Mouse (Mus musculus) megakaryocyte, embryonic 14.5 days (primary cell): ENCODE measurements around the gene Micu1. TPM values are rescaled to one million over a fixed set of nuclear protein-coding genes. Genes with fewer than 3 reads are reported as not detected.
A peak's percentile ranks its signal among the peaks of the same experiment; 100 is the strongest.

Experiments
- H3K27me3 ChIP-seq: replicated peaks from 2 replicates; pipeline ENCODE3; 2012; ENCODE audit warnings: inconsistent platforms
- H3K36me3 ChIP-seq: replicated peaks from 2 replicates; pipeline ENCODE3; 2012; ENCODE audit warnings: low read length, inconsistent platforms, mixed read lengths
- H3K4me1 ChIP-seq: 2 replicates; pipeline ENCODE4 v1.6.1; 2012; ENCODE audit warnings: inconsistent platforms
- H3K4me3 ChIP-seq: replicated peaks from 2 replicates; pipeline ENCODE3; 2012; ENCODE audit warnings: moderate library complexity, mild to moderate bottlenecking, inconsistent platforms
- H3K9me3 ChIP-seq: 2 replicates; pipeline ENCODE4 v1.6.1; 2012; ENCODE audit warnings: inconsistent platforms
- FLI1 ChIP-seq: IDR thresholded peaks from 2 replicates; pipeline ENCODE4 v1.6.1; 2012; ENCODE audit warnings: low read length, inconsistent platforms, mixed read lengths
- GATA1 ChIP-seq: IDR thresholded peaks from 3 replicates; pipeline ENCODE4 v1.6.1; 2012; ENCODE audit warnings: mixed read lengths, low read length, inconsistent platforms, borderline replicate concordance
- polyA plus RNA-seq: library from polyadenylated mRNA; stranded (reverse); fragments of >175 nt; gene quantifications from 2 replicates; pipeline ENCODE4 v1.2.3, GENCODE M21; 2012; ENCODE audit warnings: low replicate concordance; ENCODE audit not compliant: insufficient read depth

The Micu1 gene
- polyA plus RNA-seq, 1 experiment = 100 TPM

- H3K36me3 ChIP-seq = peaks cover 97% of the 10 kb centered on the region
Measured at GRCm38 (mm10) chr10:59844686-59845085, 142.4 kb downstream of the Micu1 start.

GRCm38 (mm10) chr10:59846416-59846815 lies 144.1 kb downstream of the Micu1 start:
- Histone ChIP-seq H3K4me3 (no peak overlapping the region), H3K36me3 (peaks cover 86% of the 10 kb centered on the region), H3K4me1 (peaks cover 82% of the 10 kb centered on the region), H3K27me3 (no peaks in the 10 kb centered on the region), H3K9me3 (no peaks in the 10 kb centered on the region)
- TF ChIP-seq FLI1 = no peak
- no peak for TF ChIP-seq GATA1

More at GRCm38 (mm10) chr10:59844686-59845085, 142.4 kb downstream of the Micu1 start:
- TF ChIP-seq GATA1 (no peak), FLI1 (no peak)
- Histone ChIP-seq H3K9me3 (no peaks in the 10 kb centered on the region), H3K27me3 (no peaks in the 10 kb centered on the region), H3K4me1 (peaks cover 93% of the 10 kb centered on the region), H3K4me3 (no peak overlapping the region)

- TF ChIP-seq FLI1 = no peak
- TF ChIP-seq GATA1 = no peak
- Histone ChIP-seq H3K4me3 (no peak overlapping the region), H3K36me3 (peaks cover 67% of the 10 kb centered on the region), H3K27me3 (no peaks in the 10 kb centered on the region), H3K9me3 (no peaks in the 10 kb centered on the region), H3K4me1 (peaks cover 65% of the 10 kb centered on the region)
Measured at GRCm38 (mm10) chr10:59848079-59848877, 146.0 kb downstream of the Micu1 start.

GRCm38 (mm10) chr10:59848953-59849352 lies 146.7 kb downstream of the Micu1 start:
- peaks cover 61% of the 10 kb centered on the region for H3K36me3 ChIP-seq
- H3K4me1 ChIP-seq = peaks cover 58% of the 10 kb centered on the region
- no peak overlapping the region for H3K4me3 ChIP-seq
- no peaks in the 10 kb centered on the region for H3K9me3 ChIP-seq
- H3K27me3 ChIP-seq = no peaks in the 10 kb centered on the region
- TF ChIP-seq GATA1 (no peak), FLI1 (no peak)

- no peak overlapping the region for H3K4me3 ChIP-seq
- peaks cover 54% of the 10 kb centered on the region for H3K4me1 ChIP-seq
- H3K9me3 ChIP-seq = no peaks in the 10 kb centered on the region
- no peaks in the 10 kb centered on the region for H3K27me3 ChIP-seq
- peaks cover 57% of the 10 kb centered on the region for H3K36me3 ChIP-seq
- no peak for TF ChIP-seq GATA1
- TF ChIP-seq FLI1 = no peak
Measured at GRCm38 (mm10) chr10:59849371-59849770, 147.1 kb downstream of the Micu1 start.

- Histone ChIP-seq H3K4me1 (peaks cover 50% of the 10 kb centered on the region), H3K27me3 (no peaks in the 10 kb centered on the region), H3K9me3 (no peaks in the 10 kb centered on the region), H3K36me3 (peaks cover 50% of the 10 kb centered on the region), H3K4me3 (no peak overlapping the region)
- TF ChIP-seq GATA1 = no peak
Measured at GRCm38 (mm10) chr10:59857157-59857556, 154.9 kb downstream of the Micu1 start.

- peaks cover 85% of the 10 kb centered on the region for H3K4me1 ChIP-seq
- no peaks in the 10 kb centered on the region for H3K27me3 ChIP-seq
- TF ChIP-seq GATA1 (no peak), FLI1 (no peak)
- H3K4me3 ChIP-seq = peak overlapping the region; percentile 83
- no peaks in the 10 kb centered on the region for H3K9me3 ChIP-seq
- H3K36me3 ChIP-seq = peaks cover 85% of the 10 kb centered on the region
Measured at GRCm38 (mm10) chr10:59860684-59861083, 158.4 kb downstream of the Micu1 start.

- peaks cover 90% of the 10 kb centered on the region for H3K36me3 ChIP-seq
- H3K27me3 ChIP-seq = no peaks in the 10 kb centered on the region
- H3K4me1 ChIP-seq = peaks cover 89% of the 10 kb centered on the region
- TF ChIP-seq FLI1 = no peak
- peak overlapping the region; percentile 70 for H3K4me3 ChIP-seq
- no peaks in the 10 kb centered on the region for H3K9me3 ChIP-seq
Measured at GRCm38 (mm10) chr10:59861201-59861600, 158.9 kb downstream of the Micu1 start.

- TF ChIP-seq FLI1 (no peak), GATA1 (no peak)
- Histone ChIP-seq H3K36me3 (peaks cover 90% of the 10 kb centered on the region), H3K9me3 (no peaks in the 10 kb centered on the region), H3K4me3 (no peak overlapping the region), H3K27me3 (no peaks in the 10 kb centered on the region), H3K4me1 (peaks cover 90% of the 10 kb centered on the region)
Measured at GRCm38 (mm10) chr10:59862816-59863440, 160.7 kb downstream of the Micu1 start.

- no peak for TF ChIP-seq FLI1
- TF ChIP-seq GATA1 = no peak
- Histone ChIP-seq H3K4me1 (peaks cover 86% of the 10 kb centered on the region), H3K27me3 (no peaks in the 10 kb centered on the region), H3K36me3 (peaks cover 87% of the 10 kb centered on the region), H3K9me3 (no peaks in the 10 kb centered on the region), H3K4me3 (no peak overlapping the region)
Measured at GRCm38 (mm10) chr10:59863620-59864019, 161.3 kb downstream of the Micu1 start.
